Mouse (Mus musculus) CH12.LX (cell line): ENCODE results near the gene Ncoa6.

Experiments used
- BHLHE40 ChIP-seq: IDR thresholded peaks from 2 replicates; pipeline ENCODE4 v1.6.1; 2011; ENCODE audit warnings: mild to moderate bottlenecking, low read depth, low read length, improper control_type of control experiment
- UBTF ChIP-seq: IDR thresholded peaks from 2 replicates; pipeline ENCODE4 v1.6.1; 2012; ENCODE audit warnings: low read depth, mild to moderate bottlenecking, inconsistent platforms, low read length, improper control_type of control experiment, moderate library complexity

GRCm38 (mm10) chr2:155369333-155369883 lies 104.3 kb downstream of the Ncoa6 start:
- no peak for TF ChIP-seq BHLHE40
- TF ChIP-seq UBTF = no peak
